Mouse (Mus musculus) splenic B cell, adult 2 months (primary cell): ENCODE results near the gene Ptges2.

ENCODE experiments used
- DNase-seq: peaks from one replicate; pipeline ENCODE4 v3.0.0-alpha.2; 2011; ENCODE audit warnings: low read depth, low spot score
- H3K27me3 ChIP-seq: 2 replicates; pipeline ENCODE4 v1.6.1; 2012; ENCODE audit warnings: mild to moderate bottlenecking, low read length, moderate library complexity, mixed read lengths; ENCODE audit not compliant: control insufficient read depth, poor library complexity, insufficient read depth, severe bottlenecking
- H3K36me3 ChIP-seq: 2 replicates; pipeline ENCODE4 v1.6.1; 2012; ENCODE audit warnings: mild to moderate bottlenecking, low read length, moderate library complexity, mixed read lengths; ENCODE audit not compliant: control insufficient read depth, poor library complexity, insufficient read depth, severe bottlenecking

Ptges2 gene

DNA sequence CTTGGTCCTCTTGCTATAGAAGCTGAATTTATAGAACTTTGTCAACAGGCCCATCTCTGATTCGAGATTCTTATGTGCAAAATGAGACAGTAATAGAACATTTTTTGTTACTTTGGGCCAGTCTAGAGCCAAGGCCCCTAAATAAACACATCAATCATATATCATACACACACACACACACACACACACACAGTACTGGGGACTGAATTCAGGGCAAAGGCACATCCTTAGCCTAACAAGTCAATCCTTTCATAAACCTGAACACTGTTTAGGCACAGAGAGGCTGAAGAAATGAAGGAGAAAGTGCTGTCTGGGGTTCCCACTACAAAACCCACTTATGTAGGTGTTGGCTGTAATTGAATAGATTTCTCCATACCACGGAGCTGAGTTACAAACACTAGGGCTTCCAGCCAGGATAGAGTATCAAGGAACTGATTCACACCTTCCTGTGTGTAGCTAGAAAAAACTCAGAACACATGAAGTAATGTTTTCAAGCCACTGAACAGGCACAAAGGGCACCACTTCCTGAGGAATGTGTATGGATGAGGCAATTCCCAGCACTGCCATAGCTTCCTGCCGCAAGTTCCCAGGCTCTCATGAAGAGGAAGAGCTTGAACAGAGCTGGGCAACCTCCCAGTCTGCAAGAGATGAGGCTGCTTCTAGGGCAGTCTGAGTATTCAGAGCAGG is 41.1 kb downstream of the Ptges2 start:
- no peaks in the 10 kb centered on the region for H3K27me3 ChIP-seq
- no peak for DNase-seq
- peaks cover 4% of the 10 kb centered on the region; the same call in 1 of the 2 replicates for H3K36me3 ChIP-seq

GRCm38 (mm10) chr2:32437612-32438166 is 42.0 kb downstream of the Ptges2 start:
- Histone ChIP-seq H3K36me3 (peaks cover 4% of the 10 kb centered on the region; the same call in 1 of the 2 replicates), H3K27me3 (no peaks in the 10 kb centered on the region)
- DNase-seq, result no peak

- DNase-seq, result no peak
These were observed 43.0 kb downstream of the Ptges2 start for GRCm38 (mm10) chr2:32438733-32439132.

DNA sequence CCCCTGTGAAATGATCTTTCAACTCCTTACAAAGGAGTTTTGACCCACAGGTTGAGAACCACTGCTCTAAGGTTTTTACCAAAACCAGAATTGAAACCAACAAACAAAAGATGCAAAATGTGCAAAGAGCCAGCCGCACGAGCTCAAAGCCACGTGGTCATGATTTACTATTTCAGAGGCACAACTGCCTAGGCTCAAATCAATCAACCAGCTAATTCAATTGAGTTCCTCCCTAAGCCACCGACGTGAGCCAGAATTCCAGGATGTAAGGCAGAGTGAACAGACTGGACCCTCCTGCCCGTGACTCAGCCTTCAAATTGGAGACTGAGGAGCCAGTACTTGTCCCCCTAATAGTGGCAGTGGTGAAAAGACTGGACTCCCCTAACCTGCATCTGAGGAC is 43.5 kb downstream of the Ptges2 start:
- Histone ChIP-seq H3K36me3 (0 out of 2 replicates have a peak, but pooled peaks cover 1% of the 10 kb centered on the region), H3K27me3 (no peaks in the 10 kb centered on the region)
- peak; percentile 38 for DNase-seq

More at GRCm38 (mm10) chr2:32438733-32439132, 43.0 kb downstream of the Ptges2 start:
- Histone ChIP-seq H3K36me3 (0 out of 2 replicates have a peak, but pooled peaks cover 1% of the 10 kb centered on the region), H3K27me3 (no peaks in the 10 kb centered on the region)

GRCm38 (mm10) chr2:32440164-32440563 is 44.5 kb downstream of the Ptges2 start:
- Histone ChIP-seq H3K27me3 (no peaks in the 10 kb centered on the region), H3K36me3 (0 out of 2 replicates have a peak, but pooled peaks cover 1% of the 10 kb centered on the region)
- no peak for DNase-seq

DNA sequence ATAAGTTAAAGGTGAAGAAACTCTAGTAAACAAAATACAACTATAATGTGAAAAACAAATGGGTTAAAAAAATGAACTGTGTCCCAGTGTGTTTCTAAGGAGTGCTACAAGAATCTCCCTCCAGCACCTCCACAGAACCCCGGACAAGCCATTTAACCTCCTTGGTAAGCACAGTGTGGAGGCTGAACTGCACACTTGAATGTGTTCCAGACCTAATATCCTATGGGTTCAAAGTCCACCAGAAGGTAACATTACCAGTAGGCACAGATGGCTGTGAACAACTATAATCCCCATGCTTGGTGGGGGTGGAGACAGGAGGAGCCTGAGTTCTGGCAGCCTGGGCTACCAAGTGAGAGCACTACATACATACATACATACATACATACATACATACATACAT is 44.9 kb downstream of the Ptges2 start:
- Histone ChIP-seq H3K27me3 (no peaks in the 10 kb centered on the region), H3K36me3 (0 out of 2 replicates have a peak, but pooled peaks cover 3% of the 10 kb centered on the region)
- DNase-seq, result no peak

DNA sequence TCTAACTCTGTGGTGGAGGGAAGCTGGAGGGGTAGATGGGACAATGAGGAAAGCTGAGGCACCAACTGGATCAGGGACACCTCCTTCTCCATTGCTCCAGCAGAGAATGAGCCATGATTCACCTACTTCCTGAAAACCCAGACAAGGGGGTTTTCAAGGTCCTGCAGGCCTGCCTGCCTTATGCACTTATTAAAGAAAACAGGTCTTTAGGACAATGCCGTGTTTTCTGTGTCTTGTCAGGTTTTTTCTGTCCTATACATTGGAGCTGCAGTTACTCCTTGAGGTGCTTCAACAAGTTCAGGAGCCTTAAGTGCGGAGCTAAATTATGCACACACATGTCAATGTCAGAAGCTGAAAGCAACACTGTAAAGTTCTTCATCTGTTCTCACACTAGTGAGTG is 45.9 kb downstream of the Ptges2 start:
- H3K27me3 ChIP-seq, result no peaks in the 10 kb centered on the region
- no peak for DNase-seq
- H3K36me3 ChIP-seq, result 0 out of 2 replicates have a peak, but pooled peaks cover 4% of the 10 kb centered on the region

GRCm38 (mm10) chr2:32445535-32445934 is 49.8 kb downstream of the Ptges2 start:
- H3K27me3 ChIP-seq, result no peaks in the 10 kb centered on the region
- no peak for DNase-seq
- H3K36me3 ChIP-seq, result 0 out of 2 replicates have a peak, but pooled peaks cover 3% of the 10 kb centered on the region

GRCm38 (mm10) chr2:32447264-32447936 is 51.7 kb downstream of the Ptges2 start:
- Histone ChIP-seq H3K27me3 (no peaks in the 10 kb centered on the region), H3K36me3 (0 out of 2 replicates have a peak, but pooled peaks cover 3% of the 10 kb centered on the region)
- peak; percentile 79 for DNase-seq

DNA sequence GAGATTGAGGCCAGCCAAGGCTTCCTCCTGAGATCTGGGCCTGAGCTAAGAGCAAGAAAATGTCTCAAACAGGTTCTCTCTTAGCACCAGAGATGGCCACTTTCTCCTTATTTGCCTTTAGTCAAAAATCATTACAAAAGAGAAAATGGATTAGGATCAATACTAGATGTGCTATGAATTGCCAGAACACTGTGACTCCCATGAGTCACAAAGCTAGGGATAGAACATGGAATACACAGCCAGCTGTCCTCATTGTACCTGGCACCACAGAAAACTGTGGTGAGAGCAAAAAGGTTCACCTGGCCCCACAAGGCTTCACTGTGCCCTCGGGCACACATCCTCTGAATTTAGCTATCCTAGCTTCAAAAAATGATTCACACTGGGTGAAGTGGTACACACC is 52.8 kb downstream of the Ptges2 start:
- no peaks in the 10 kb centered on the region for H3K27me3 ChIP-seq
- no peak for DNase-seq
- 0 out of 2 replicates have a peak, but pooled peaks cover 3% of the 10 kb centered on the region for H3K36me3 ChIP-seq

DNA sequence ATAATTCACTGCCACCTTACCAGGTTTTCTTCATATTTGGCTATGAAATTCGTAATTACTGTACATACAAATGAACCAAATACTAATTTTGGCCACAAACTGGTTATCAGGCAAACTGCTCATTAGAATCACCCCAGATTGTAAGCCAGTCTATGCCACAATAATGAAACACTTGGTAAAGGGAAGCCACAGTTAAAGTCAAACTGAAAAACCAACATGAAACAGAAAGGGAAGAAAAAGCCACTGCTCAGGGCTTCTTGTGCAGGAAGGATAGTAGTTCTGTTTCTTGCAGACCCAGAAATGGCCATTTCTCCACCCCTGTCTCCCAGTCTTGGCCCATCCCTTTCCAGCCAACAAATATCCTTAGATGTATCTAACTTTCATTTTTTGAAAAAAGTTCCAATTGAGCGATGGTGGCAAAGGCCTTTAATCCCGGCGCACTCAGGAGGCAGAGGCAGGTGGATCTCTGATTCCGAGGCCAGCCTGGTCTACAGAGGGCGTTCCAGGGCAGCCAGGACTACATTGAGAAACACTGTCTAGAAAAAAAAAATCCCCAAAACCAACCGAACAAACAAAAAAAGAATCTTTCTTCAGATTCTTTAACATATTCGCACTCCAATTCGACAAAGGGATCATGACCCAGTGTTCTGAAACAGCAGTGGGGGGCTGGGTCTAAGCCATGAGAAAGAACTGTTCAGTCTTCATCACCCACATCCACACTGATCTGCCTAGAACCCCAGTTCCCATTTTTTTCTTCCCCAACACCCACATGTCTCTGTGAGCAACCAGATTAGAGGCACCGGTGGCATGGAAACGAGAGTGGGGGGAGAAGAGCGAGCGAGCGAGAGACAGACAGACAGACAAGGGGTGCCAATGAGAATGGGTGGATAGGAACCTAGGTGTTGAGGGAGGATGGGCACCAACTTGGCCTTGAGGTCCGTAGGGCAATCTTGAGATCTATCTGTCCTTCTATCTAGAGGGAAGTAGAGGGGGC is 54.4 kb downstream of the Ptges2 start, which contains the start of gene Naif1:
Gene Naif1, plus strand, starts transcription at position 697 of the 994 bp plus-strand sequence.
- DNase-seq, result peak; percentile 44
- Histone ChIP-seq H3K36me3 (0 out of 2 replicates have a peak, but pooled peaks cover 3% of the 10 kb centered on the region), H3K27me3 (no peaks in the 10 kb centered on the region)

- Histone ChIP-seq H3K36me3 (no peaks in the 10 kb centered on the region; the same call in 1 of the 2 replicates), H3K27me3 (no peaks in the 10 kb centered on the region)
- DNase-seq, result peak; percentile 98
These were observed 55.5 kb downstream of the Ptges2 start, which contains the start of gene Slc25a25 for GRCm38 (mm10) chr2:32450881-32451844. Slc25a25 (minus strand) TSS chr2:32451445.

- no peaks in the 10 kb centered on the region for H3K27me3 ChIP-seq
- DNase-seq, result peak; percentile 99
- H3K36me3 ChIP-seq, result no peaks in the 10 kb centered on the region; the same call in 1 of the 2 replicates
These were observed 56.2 kb downstream of the Ptges2 start for GRCm38 (mm10) chr2:32451870-32452372.
